Mouse (Mus musculus) regulatory T cell (primary cell): ENCODE data around the gene Rarg.

Experiments used
- in situ Hi-C: fragments of 300-600 bp; cut with MboI, MseI; formaldehyde crosslinking; loops from one replicate; pipeline ENCODE4 v1.15.1; 2025; ENCODE audit warnings: high pct_unique_total_duplicates

Rarg gene

GRCm38 (mm10) chr15:102257202-102258075 is at the start of gene Rarg:
Rarg (minus strand) TSS chr15:102257517.
- in situ Hi-C loops, result no loop called here

- in situ Hi-C loops, result no loop called here
Observed at GRCm38 (mm10) chr15:102302542-102302941, 45.2 kb upstream of the Rarg start.

- in situ Hi-C loops, result no loop called here
Observed at GRCm38 (mm10) chr15:102296368-102297006, 39.2 kb upstream of the Rarg start.

- in situ Hi-C loops, result no loop called here
Observed at GRCm38 (mm10) chr15:102295633-102296367, 38.5 kb upstream of the Rarg start, which contains the start of gene Espl1. Espl1 (plus strand) TSS chr15:102296266.

GRCm38 (mm10) chr15:102287395-102287794 is 30.1 kb upstream of the Rarg start:
- in situ Hi-C loops, result no loop called here

DNA sequence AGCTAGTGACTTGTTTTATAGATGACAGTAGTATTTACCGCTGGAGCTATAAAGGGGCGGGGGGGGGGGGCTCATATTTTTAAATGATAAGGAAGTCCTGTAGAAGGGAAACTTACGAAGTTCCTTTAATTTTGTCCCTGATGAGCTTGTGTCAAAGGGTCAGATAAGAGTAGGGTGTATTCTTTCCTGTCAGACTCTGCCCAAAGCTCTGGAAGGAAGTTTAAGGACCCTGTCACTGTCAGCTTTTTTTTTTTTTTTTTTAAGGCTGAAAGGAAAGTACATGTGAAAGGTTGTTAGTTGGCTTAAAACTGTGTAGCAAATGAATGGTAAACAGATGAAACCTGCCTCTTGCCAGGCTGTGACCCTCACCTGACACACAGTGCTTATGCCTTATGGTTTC is 26.3 kb upstream of the Rarg start:
- in situ Hi-C loops, result no loop called here

GRCm38 (mm10) chr15:102282463-102283292 is 25.4 kb upstream of the Rarg start:
- in situ Hi-C loops, result no loop called here

DNA sequence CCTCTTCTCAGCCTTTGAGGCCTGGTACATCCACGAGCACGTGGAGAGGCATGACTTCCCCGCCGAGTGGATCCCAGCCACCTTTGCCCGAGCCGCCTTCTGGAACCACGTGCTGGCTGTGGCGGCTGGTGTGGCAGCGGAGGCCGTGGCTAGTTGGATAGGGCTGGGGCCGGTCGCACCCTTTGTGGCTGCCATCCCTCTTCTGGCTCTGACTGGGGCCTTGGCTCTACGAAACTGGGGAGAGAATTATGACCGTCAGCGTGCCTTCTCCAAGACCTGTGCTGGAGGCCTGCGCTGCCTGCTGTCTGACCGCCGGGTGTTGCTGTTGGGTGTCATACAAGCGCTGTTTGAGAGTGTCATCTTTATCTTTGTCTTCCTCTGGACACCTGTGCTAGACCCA is 23.3 kb upstream of the Rarg start:
- in situ Hi-C loops, result no loop called here

- in situ Hi-C loops, result no loop called here
Observed at GRCm38 (mm10) chr15:102279783-102280520, 22.6 kb upstream of the Rarg start.

- in situ Hi-C loops, result no loop called here
Observed at GRCm38 (mm10) chr15:102279092-102279782, 21.9 kb upstream of the Rarg start, which contains the start of gene Mfsd5. Mfsd5 (plus strand) TSS chr15:102279454.

GRCm38 (mm10) chr15:102278726-102279091 is 21.4 kb upstream of the Rarg start:
- in situ Hi-C loops, result no loop called here

- in situ Hi-C loops, result no loop called here
Observed at GRCm38 (mm10) chr15:102273982-102274716, 16.8 kb upstream of the Rarg start.

- in situ Hi-C loops, result no loop called here
Observed at GRCm38 (mm10) chr15:102271441-102271840, 14.1 kb upstream of the Rarg start.

- in situ Hi-C loops, result no loop called here
Observed at GRCm38 (mm10) chr15:102270274-102270960, 13.1 kb upstream of the Rarg start, which contains the start of gene Gm9918. Gm9918 (plus strand) TSS chr15:102270563.

GRCm38 (mm10) chr15:102265548-102265947 is 8.2 kb upstream of the Rarg start:
- in situ Hi-C loops, result no loop called here

DNA sequence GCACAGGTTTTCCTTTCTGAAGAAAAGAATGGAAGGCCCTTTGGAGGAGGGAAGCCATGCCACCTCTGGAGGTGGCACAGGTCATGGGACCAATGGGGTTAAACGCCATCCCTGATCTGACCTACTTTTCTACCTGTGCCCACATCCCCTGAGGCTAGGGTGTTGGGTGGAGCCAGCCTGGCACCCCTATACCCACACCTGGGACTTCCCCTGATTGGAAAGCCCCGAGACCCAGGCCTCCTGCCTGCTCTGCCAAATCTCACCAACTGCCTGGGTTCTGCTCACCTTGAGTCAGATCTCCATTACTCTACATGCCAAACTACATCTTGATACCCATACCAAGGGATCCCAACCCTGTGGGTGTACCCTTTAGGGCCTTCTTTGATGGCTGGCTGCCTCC is 5.7 kb upstream of the Rarg start:
- in situ Hi-C loops, result no loop called here

DNA sequence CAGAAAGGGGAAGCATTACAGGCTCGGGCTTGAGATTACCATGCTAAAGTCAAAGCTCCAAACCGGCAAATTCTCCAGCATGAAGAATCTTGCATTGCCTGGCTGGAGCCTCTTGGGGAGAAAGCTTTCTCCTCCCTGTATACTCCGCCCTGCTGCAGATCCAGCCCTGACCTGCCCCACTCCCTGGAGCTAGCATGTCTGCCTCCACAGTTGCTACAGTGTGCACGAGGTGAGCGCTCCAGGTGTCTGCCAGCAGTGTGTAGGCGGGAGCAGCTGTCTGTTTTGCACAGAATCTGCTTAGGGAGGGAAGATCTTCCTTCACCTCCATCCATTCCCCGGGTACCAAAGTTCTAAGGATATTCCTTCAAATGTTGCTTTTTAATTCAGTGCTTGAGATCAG is 5.3 kb upstream of the Rarg start:
- in situ Hi-C loops, result no loop called here

DNA sequence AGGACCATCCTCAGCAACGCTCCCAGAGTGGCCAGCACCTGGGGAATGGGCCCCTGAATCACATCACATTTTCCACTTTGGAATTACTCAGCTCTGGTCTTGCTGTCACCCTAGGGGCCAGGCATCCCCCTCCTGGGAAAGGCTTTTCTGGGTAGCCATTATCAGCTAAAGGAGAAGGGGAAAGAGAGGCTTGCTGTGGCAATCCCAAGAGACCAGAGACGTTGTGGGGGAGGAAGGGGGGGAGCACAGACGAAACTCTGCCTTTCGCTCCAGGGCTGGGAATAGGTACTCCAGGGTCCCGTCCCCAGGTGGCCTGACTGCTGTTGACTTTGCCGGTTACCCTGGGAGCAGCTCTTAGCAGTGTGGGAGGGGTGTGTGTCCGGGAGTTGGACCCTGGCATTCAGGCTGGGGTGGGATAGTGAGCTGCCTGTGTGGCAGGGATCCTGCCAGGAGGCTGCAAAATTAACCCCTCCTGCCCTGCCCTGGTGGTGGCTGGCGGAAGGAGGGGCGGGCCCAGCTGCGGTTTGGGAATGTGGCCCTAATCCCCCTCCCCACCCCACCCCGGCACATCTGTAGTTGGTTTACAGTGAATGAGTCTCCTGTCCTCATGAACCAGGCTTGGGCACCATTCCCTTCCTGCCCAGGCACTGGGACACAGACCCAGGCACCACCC is 1.4 kb upstream of the Rarg start:
- in situ Hi-C loops, result no loop called here
